Comparison of ENCODE assay signal across 8 mouse cellular contexts in the genomic region with DNA sequence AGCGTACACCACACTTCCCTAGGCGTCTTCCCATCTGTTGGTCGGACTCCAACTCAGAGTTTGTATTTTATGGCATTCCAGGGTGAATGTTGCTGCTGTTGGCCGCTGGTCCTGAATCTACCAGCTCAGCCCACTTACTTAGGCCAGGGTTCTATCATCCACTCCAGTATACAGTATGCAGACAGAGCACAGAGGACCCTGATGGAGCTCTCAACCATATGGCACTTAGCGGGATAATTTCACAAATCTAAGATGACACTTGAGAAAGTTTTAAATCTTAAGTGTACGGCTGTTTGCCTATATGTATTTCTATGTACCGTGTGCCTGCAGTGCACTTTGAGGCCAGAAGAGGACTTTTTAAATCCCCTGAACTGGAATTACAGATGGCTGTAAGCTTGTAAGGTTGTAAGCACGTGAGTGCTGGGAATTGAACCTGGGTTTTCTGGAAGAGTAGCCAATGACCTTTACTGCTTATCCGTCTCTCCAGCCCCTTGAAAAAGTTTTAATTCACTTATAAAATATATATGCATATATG. TPM values are rescaled to one million over a fixed set of nuclear protein-coding genes. Genes with fewer than 3 reads are reported as not detected.
DNase-seq lines count a peak whose midpoint lies in the region; ATAC-seq lines count a peak whose summit lies in the region.

No protein-coding gene starts in this region.

- peak; percentile 34 for DNase-seq in embryo, embryonic 10.5 days (ENCODE audit: low spot score)
- no peak for DNase-seq in embryo, embryonic 10 days (ENCODE audit: low spot score)
- peak; percentile 50 for DNase-seq in 3T3-L1 (ENCODE audit: low read depth, low spot score)
- no peak for DNase-seq in adrenal gland, adult (ENCODE audit: inconsistent age in 2 of 2, low spot score in 1 of 2)
- no peak for DNase-seq in urinary bladder, adult 2 months (ENCODE audit: low spot score)
- no peak for DNase-seq in adrenal gland, postnatal 10 days

- no peak overlapping the region for H3K9ac ChIP-seq in forebrain, embryonic 12.5 days
- H3K9ac ChIP-seq in liver, embryonic 15.5 days = peak overlapping the region; percentile 87; the same call in 1 of the 2 replicates

- H3K4me1 ChIP-seq in forebrain, embryonic 12.5 days = peaks cover 36% of the 10 kb centered on the region
- H3K4me1 ChIP-seq in liver, embryonic 15.5 days (replicated peaks) = peaks cover 40% of the 10 kb centered on the region

- no peaks in the 10 kb centered on the region for H3K36me3 ChIP-seq in forebrain, embryonic 12.5 days (replicated peaks)
- no peaks in the 10 kb centered on the region for H3K36me3 ChIP-seq in liver, embryonic 15.5 days (replicated peaks)

- H3K9me3 ChIP-seq in forebrain, embryonic 12.5 days = no peaks in the 10 kb centered on the region
- H3K9me3 ChIP-seq in liver, embryonic 15.5 days (replicated peaks) = no peaks in the 10 kb centered on the region

- WGBS in forebrain, embryonic 12.5 days = 40% methylated on average over 9 of the region's 9 CpGs
- 40% methylated on average over 9 of the region's 9 CpGs for WGBS in liver, embryonic 15.5 days (ENCODE audit: insufficient replicate concordance)

- H3K4me3 ChIP-seq in forebrain, embryonic 12.5 days (replicated peaks) = no peak overlapping the region
- peak overlapping the region; percentile 79 for H3K4me3 ChIP-seq in liver, embryonic 15.5 days (replicated peaks)

- H3K27me3 ChIP-seq in forebrain, embryonic 12.5 days = no peaks in the 10 kb centered on the region
- H3K27me3 ChIP-seq in liver, embryonic 15.5 days = no peaks in the 10 kb centered on the region

- peak overlapping the region; percentile 60 for H3K4me2 ChIP-seq in forebrain, embryonic 12.5 days
- H3K4me2 ChIP-seq in liver, embryonic 15.5 days = peak overlapping the region; percentile 87

- ATAC-seq in forebrain, embryonic 12.5 days (ENCODE audit: low FRiP score) = peak; percentile 44
- ATAC-seq in liver, embryonic 15.5 days (ENCODE audit: insufficient read depth) = peak; percentile 5; the same call in 1 of the 2 replicates

- peak overlapping the region; percentile 94 for H3K27ac ChIP-seq in forebrain, embryonic 12.5 days
- H3K27ac ChIP-seq in liver, embryonic 15.5 days (replicated peaks) = peak overlapping the region; percentile 93; the same call in 1 of the 2 replicates

RNA-seq across cellular contexts. Expression of gene Zfp36l1, which starts 20.3 kb away (rescaled TPM):
- 91.5 and 96.5 TPM in 2 replicates for polyA plus RNA-seq in forebrain, embryonic 12.5 days (2016; fragmentation: Nextera tagmentation; extraction: Ambion mirVana)
- polyA plus RNA-seq in liver, embryonic 15.5 days (2015; fragmentation: Nextera tagmentation; extraction: Ambion mirVana) = 23.7 and 24.5 TPM in 2 replicates
- 141 and 167 TPM in 2 replicates for polyA plus RNA-seq in urinary bladder, adult 2 months (2012; rRNA removed)
- 100 to 1,000 TPM; 190 to 228 TPM for total RNA-seq in adrenal gland, postnatal 10 days (2021)

Comparison
In these comparisons a context has a peak if more than half of its experiments do, and no peak if none do; other contexts are left out.
1. DNase-seq: peak in embryo, embryonic 10.5 days (single experiment) and 3T3-L1 (single experiment); none in embryo, embryonic 10 days (single experiment), adrenal gland, adult (0 of 2), urinary bladder, adult 2 months (single experiment) and adrenal gland, postnatal 10 days (single experiment).